Mouse (Mus musculus) embryonic fibroblast, embryonic 13.5 days (primary cell): ENCODE measurements around the gene Ppm1j.

ENCODE experiments used
- CTCF ChIP-seq: IDR thresholded peaks from 2 replicates; pipeline ENCODE4 v1.5.1; 2011; ENCODE audit warnings: mild to moderate bottlenecking, control low read depth, low read length, moderate library complexity, borderline replicate concordance; ENCODE audit not compliant: insufficient read depth
- POLR2A ChIP-seq: IDR thresholded peaks from 2 replicates; pipeline ENCODE4 v1.6.1; 2011; ENCODE audit warnings: low read depth, mild to moderate bottlenecking, control low read depth, low read length, moderate library complexity

DNA sequence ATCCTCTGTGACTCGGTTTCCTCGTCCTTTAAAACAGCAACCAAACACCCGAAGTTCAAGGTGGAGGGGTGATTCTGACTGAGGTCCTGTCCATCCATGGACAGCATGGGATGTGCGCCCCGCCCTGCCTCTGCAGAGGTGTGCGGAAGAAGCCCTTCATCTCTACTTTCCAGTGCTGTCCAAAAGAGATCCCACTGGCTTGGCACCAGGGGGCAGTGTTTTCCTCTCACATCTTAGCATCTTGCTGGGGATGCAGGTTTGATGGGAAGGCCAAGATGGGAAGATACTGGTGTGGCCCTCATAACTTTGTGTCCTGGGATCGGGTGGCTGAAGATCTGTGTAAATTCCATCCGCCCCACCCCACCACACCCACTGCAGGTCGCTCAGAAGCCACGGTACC lies 10.8 kb upstream of the Ppm1j start:
- 0 out of 2 replicates have a peak, but pooled peaks have one; percentile 14 for TF ChIP-seq CTCF
- TF ChIP-seq POLR2A: no peak
